Comparison of ENCODE assay signal across 11 mouse cellular contexts in the genomic region with DNA sequence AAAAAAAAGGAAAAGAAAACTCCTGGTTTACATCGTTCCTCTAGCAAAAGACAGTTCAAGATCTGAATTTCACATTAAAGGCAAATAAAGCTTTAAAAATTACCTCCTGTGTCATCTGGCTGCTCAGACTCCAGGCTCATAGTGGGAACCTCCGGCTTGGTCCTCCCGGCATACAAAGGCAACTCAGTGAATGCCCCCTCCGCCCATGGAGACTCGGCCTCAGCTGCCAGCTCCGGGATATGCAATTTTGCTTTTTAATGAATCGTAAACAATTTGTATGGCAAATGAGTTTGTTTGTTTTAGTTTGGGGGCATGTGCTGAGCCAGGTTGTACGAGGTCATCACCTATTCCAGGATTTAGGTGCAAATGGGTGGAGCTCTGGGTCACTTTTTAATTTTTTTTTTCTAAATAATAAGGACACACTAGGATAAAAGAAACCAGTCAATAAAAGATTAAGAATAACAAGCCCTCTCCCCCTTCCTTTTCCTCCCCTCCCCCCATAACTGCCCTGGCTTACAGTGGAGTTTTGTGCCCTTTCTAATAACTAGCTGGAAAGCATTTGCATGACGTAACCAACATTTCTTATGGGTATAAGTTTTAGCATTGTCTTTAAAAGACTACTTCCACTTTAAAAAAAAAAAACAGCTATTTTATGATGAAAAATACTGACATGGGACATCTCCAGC.
DNase-seq lines count a peak whose midpoint lies in the region; ATAC-seq and TF ChIP-seq lines count a peak whose summit lies in the region.
"Had no signal": no experiment of that assay in that cellular context is flagged by ENCODE, and none has a peak within 500 bp of the region (broad histone marks: within the 10 kb centered on the region; RNA-seq: fewer than 3 reads in every experiment).

No protein-coding gene starts in this region.

- peaks cover 0 to 11% of the 10 kb centered on the region in 2 experiments; a peak in 2 of 4 replicates for H3K36me3 ChIP-seq in MEL (ENCODE audit: control insufficient read depth in 1 of 2, insufficient read depth in 2 of 2, low read length in 2 of 2)
- no peaks in the 10 kb centered on the region for H3K36me3 ChIP-seq in forebrain, postnatal 0 days (ENCODE audit: insufficient read depth)
- H3K36me3 ChIP-seq in midbrain, embryonic 10.5 days = no peaks in the 10 kb centered on the region
- H3K36me3 ChIP-seq in liver, postnatal 0 days (replicated peaks; ENCODE audit: insufficient read depth, low read length) = no peaks in the 10 kb centered on the region
- H3K36me3 ChIP-seq: heart, embryonic 10.5 days; intestine, embryonic 15.5 days; lung, embryonic 15.5 days had no signal

- TF ChIP-seq POLR2A in MEL (IDR thresholded peaks at IDR 0.05; ENCODE audit: control insufficient read depth in 1 of 2, insufficient read depth in 1 of 2, low read depth in 1 of 2, low read length in 2 of 2, poor library complexity in 1 of 2) = no peak

- H3K27me3 ChIP-seq in MEL (ENCODE audit: control insufficient read depth in 1 of 2, insufficient read depth in 2 of 2, low read length in 2 of 2) = peaks cover 3 to 9% of the 10 kb centered on the region in 2 experiments; a peak in 3 of 4 replicates
- no peaks in the 10 kb centered on the region for H3K27me3 ChIP-seq in forebrain, postnatal 0 days (ENCODE audit: insufficient read depth, low read length)
- H3K27me3 ChIP-seq in midbrain, embryonic 10.5 days (ENCODE audit: low read depth, poor library complexity, severe bottlenecking) = no peaks in the 10 kb centered on the region
- no peaks in the 10 kb centered on the region for H3K27me3 ChIP-seq in liver, postnatal 0 days (ENCODE audit: insufficient read depth, low read length)
- H3K27me3 ChIP-seq: intestine, embryonic 15.5 days; lung, embryonic 15.5 days had no signal

- H3K4me2 ChIP-seq in forebrain, postnatal 0 days (ENCODE audit: low read depth) = peak overlapping the region; percentile 47
- H3K4me2 ChIP-seq in liver, postnatal 0 days (ENCODE audit: low read depth, low read length) = no peak overlapping the region
- H3K4me2 ChIP-seq: intestine, embryonic 15.5 days had no signal

- no peak overlapping the region for H3K4me3 ChIP-seq in MEL (ENCODE audit: control insufficient read depth in 1 of 2, insufficient read depth in 1 of 2, low read depth in 2 of 2, low read length in 2 of 2)
- peak overlapping the region; percentile 31 for H3K4me3 ChIP-seq in forebrain, postnatal 0 days (ENCODE audit: low read depth, low read length)
- H3K4me3 ChIP-seq in midbrain, embryonic 10.5 days = no peak overlapping the region
- no peak overlapping the region for H3K4me3 ChIP-seq in liver, postnatal 0 days (ENCODE audit: low read depth, low read length)
- H3K4me3 ChIP-seq: heart, embryonic 10.5 days; intestine, embryonic 15.5 days; lung, embryonic 15.5 days had no signal

- no peak for TF ChIP-seq RAD21 in MEL (IDR thresholded peaks at IDR 0.05; ENCODE audit: low read depth, low read length)

- no peak for TF ChIP-seq CTCF in MEL (IDR thresholded peaks at IDR 0.05 in 2 of 3, conservative IDR thresholded peaks at IDR 0.05 in 1 of 3; ENCODE audit: control insufficient read depth in 1 of 3, insufficient read depth in 1 of 3, low read depth in 2 of 3, low read length in 3 of 3, poor library complexity in 1 of 3, severe bottlenecking in 1 of 3)
- no peak for TF ChIP-seq CTCF in forebrain, postnatal 0 days (IDR thresholded peaks at IDR 0.05; ENCODE audit: low read depth)
- TF ChIP-seq CTCF in liver, postnatal 0 days (IDR thresholded peaks at IDR 0.05; ENCODE audit: low read depth) = no peak

- no peak overlapping the region for H3K27ac ChIP-seq in MEL (ENCODE audit: control insufficient read depth, low read depth, low read length)
- H3K27ac ChIP-seq in forebrain, postnatal 0 days (ENCODE audit: low read depth, low read length) = peak overlapping the region; percentile 65
- H3K27ac ChIP-seq in midbrain, embryonic 10.5 days (replicated peaks) = peak overlapping the region; percentile 49
- H3K27ac ChIP-seq in liver, postnatal 0 days (ENCODE audit: low read depth) = no peak overlapping the region
- H3K27ac ChIP-seq: heart, embryonic 10.5 days; intestine, embryonic 15.5 days; lung, embryonic 15.5 days had no signal

- no peak for DNase-seq in MEL (ENCODE audit: low read depth, low spot score)
- DNase-seq in Muller cell, postnatal 12 days (ENCODE audit: inconsistent ontology term) = peak; percentile 72
- no peak for DNase-seq in forebrain, postnatal 0 days
- no peak for DNase-seq in midbrain, embryonic 10.5 days (ENCODE audit: low spot score)
- no peak for DNase-seq in liver, postnatal 0 days
- no peak for DNase-seq in natural killer cell, adult 2 months (ENCODE audit: low spot score in 2 of 2)
- DNase-seq in right cerebral cortex, adult 18-20 months = no peak
- DNase-seq: adrenal gland, adult 2 months had no signal

- H3K4me1 ChIP-seq in MEL (ENCODE audit: control insufficient read depth in 1 of 2, insufficient read depth in 2 of 2, low read length in 2 of 2) = peaks cover 3 to 12% of the 10 kb centered on the region in 2 experiments; a peak in 3 of 4 replicates
- H3K4me1 ChIP-seq in forebrain, postnatal 0 days (ENCODE audit: insufficient read depth) = 0 out of 2 replicates have a peak, but pooled peaks cover 6% of the 10 kb centered on the region
- H3K4me1 ChIP-seq in midbrain, embryonic 10.5 days = peaks cover 32% of the 10 kb centered on the region
- no peaks in the 10 kb centered on the region for H3K4me1 ChIP-seq in liver, postnatal 0 days (ENCODE audit: insufficient read depth)
- H3K4me1 ChIP-seq: heart, embryonic 10.5 days; intestine, embryonic 15.5 days had no signal

- no peak overlapping the region for H3K9ac ChIP-seq in MEL (ENCODE audit: control insufficient read depth, low read depth, low read length, poor library complexity, severe bottlenecking)
- H3K9ac ChIP-seq in forebrain, postnatal 0 days = peak overlapping the region; percentile 56
- H3K9ac ChIP-seq in liver, postnatal 0 days (replicated peaks) = no peak overlapping the region
- H3K9ac ChIP-seq: intestine, embryonic 15.5 days; lung, embryonic 15.5 days had no signal

- H3K9me3 ChIP-seq in MEL (replicated peaks; ENCODE audit: insufficient read depth, low read length) = no peaks in the 10 kb centered on the region
- H3K9me3 ChIP-seq in forebrain, postnatal 0 days (ENCODE audit: low read length) = no peaks in the 10 kb centered on the region
- no peaks in the 10 kb centered on the region for H3K9me3 ChIP-seq in midbrain, embryonic 10.5 days (replicated peaks)
- no peaks in the 10 kb centered on the region for H3K9me3 ChIP-seq in liver, postnatal 0 days (ENCODE audit: low read length)
- H3K9me3 ChIP-seq: heart, embryonic 10.5 days; intestine, embryonic 15.5 days; lung, embryonic 15.5 days had no signal

- TF ChIP-seq EP300 in MEL (IDR thresholded peaks at IDR 0.05; ENCODE audit: low read depth in 1 of 2, low read length in 2 of 2) = no peak
- TF ChIP-seq EP300 in liver, postnatal 0 days (IDR thresholded peaks at IDR 0.05; ENCODE audit: low read depth) = no peak

- no peak for ATAC-seq in forebrain, postnatal 0 days
- no peak for ATAC-seq in liver, postnatal 0 days
- ATAC-seq: intestine, embryonic 15.5 days had no signal

- no peaks in the 10 kb centered on the region for H3K79me2 ChIP-seq in MEL (ENCODE audit: control insufficient read depth, insufficient read depth, low read length, poor library complexity)

- WGBS in forebrain, postnatal 0 days = 14% methylated on average over 9 of the region's 9 CpGs
- WGBS in midbrain, embryonic 10.5 days = 68% methylated on average over 9 of the region's 9 CpGs
- WGBS in liver, postnatal 0 days (ENCODE audit: insufficient replicate concordance) = 80% methylated on average over 9 of the region's 9 CpGs

TF ChIP-seq in MEL, 35 proteins besides CTCF, POLR2A, EP300 and RAD21:
- TF ChIP-seq ZNF384 (IDR thresholded peaks at IDR 0.05; ENCODE audit: low read depth, low read length) (peak; percentile 44; the same call in 1 of the 2 replicates), ELF1 (IDR thresholded peaks at IDR 0.05; ENCODE audit: low read depth, low read length) (no peak)

Comparison
In these comparisons a context has a peak if more than half of its experiments do, and no peak if none do; other contexts are left out.
1. H3K27ac ChIP-seq: peak in forebrain, postnatal 0 days (single experiment) and midbrain, embryonic 10.5 days (single experiment); none in MEL (single experiment) and liver, postnatal 0 days (single experiment).